Mouse (Mus musculus) cortical plate, adult 2 months (tissue): Measurements from ENCODE around the gene Sox6.

ENCODE experiments used
- CTCF ChIP-seq: fragments of 200-500 bp; IDR thresholded peaks from 2 replicates; pipeline ENCODE4 v1.5.1; 2011; ENCODE audit warnings: mild to moderate bottlenecking, control low read depth, low read length; ENCODE audit not compliant: insufficient read depth; ENCODE audit errors: extremely low read depth
- POLR2A ChIP-seq: fragments of 200-500 bp; IDR thresholded peaks from 2 replicates; pipeline ENCODE4 v1.6.1; 2011; ENCODE audit warnings: mild to moderate bottlenecking, low read length, control low read depth; ENCODE audit not compliant: insufficient read depth; ENCODE audit errors: extremely low read depth

GRCm38 (mm10) chr7:115780148-115780547 is 258.4 kb downstream of the Sox6 start:
- TF ChIP-seq CTCF (no peak), POLR2A (no peak)
